8 mouse cellular contexts compared by ENCODE assay signal in genomic region chr1:93753911-93754572, GRCm38 (mm10). TPM values are rescaled to one million over a fixed set of nuclear protein-coding genes. Genes with fewer than 3 reads are reported as not detected.
DNase-seq lines count a peak whose midpoint lies in the region; ATAC-seq and TF ChIP-seq lines count a peak whose summit lies in the region.

No protein-coding gene starts in this region.

- no peaks in the 10 kb centered on the region for H3K27me3 ChIP-seq in forebrain, embryonic 11.5 days (ENCODE audit: control insufficient read depth, insufficient read depth, low read length)
- no peaks in the 10 kb centered on the region for H3K27me3 ChIP-seq in liver, embryonic 14.5 days (ENCODE audit: control insufficient read depth, insufficient read depth, low read length)

- H3K36me3 ChIP-seq in forebrain, embryonic 11.5 days (ENCODE audit: control insufficient read depth, insufficient read depth, low read length): peaks cover 2% of the 10 kb centered on the region; the same call in 1 of the 2 replicates
- H3K36me3 ChIP-seq in liver, embryonic 14.5 days (replicated peaks; ENCODE audit: control insufficient read depth, insufficient read depth, low read depth): peaks cover 6% of the 10 kb centered on the region; the same call in 1 of the 2 replicates

- H3K27ac ChIP-seq in forebrain, embryonic 11.5 days (ENCODE audit: low read depth, low read length): peak overlapping the region; percentile 78
- no peak overlapping the region for H3K27ac ChIP-seq in liver, embryonic 14.5 days

- H3K4me2 ChIP-seq in forebrain, embryonic 11.5 days (ENCODE audit: low read depth, low read length, severe bottlenecking): peak overlapping the region; percentile 92
- peak overlapping the region; percentile 99 for H3K4me2 ChIP-seq in liver, embryonic 14.5 days (ENCODE audit: low read depth)

- H3K4me3 ChIP-seq in forebrain, embryonic 11.5 days (ENCODE audit: low read depth, low read length): peak overlapping the region; percentile 95
- H3K4me3 ChIP-seq in liver, embryonic 14.5 days (ENCODE audit: insufficient read depth in 1 of 2, low read depth in 2 of 2, low read length in 2 of 2): peak overlapping the region; percentile 71 to 90

- under 1% methylated on average over 57 of the region's 59 CpGs for whole genome bisulfite sequencing in forebrain, embryonic 11.5 days
- under 1% methylated on average over 59 of the region's 59 CpGs for WGBS in liver, embryonic 14.5 days (ENCODE audit: insufficient replicate concordance)

- no peak for TF ChIP-seq EP300 in liver, embryonic 14.5 days (IDR thresholded peaks at IDR 0.05; ENCODE audit: low read depth)

- no peaks in the 10 kb centered on the region for H3K9me3 ChIP-seq in forebrain, embryonic 11.5 days (ENCODE audit: control insufficient read depth, low read length)
- H3K9me3 ChIP-seq in liver, embryonic 14.5 days (ENCODE audit: control insufficient read depth, low read length): no peaks in the 10 kb centered on the region

- no peak for TF ChIP-seq CTCF in liver, embryonic 14.5 days (IDR thresholded peaks at IDR 0.05; ENCODE audit: low read depth)

- ATAC-seq in forebrain, embryonic 11.5 days (replicated peaks; ENCODE audit: low FRiP score): peak; percentile 64
- ATAC-seq in inflammation-experienced regulatory T-cells, adult 6 months: peak; percentile 37
- ATAC-seq in liver, embryonic 14.5 days (ENCODE audit: insufficient read depth): peak; percentile 38

- peaks cover 7% of the 10 kb centered on the region; the same call in 1 of the 2 replicates for H3K4me1 ChIP-seq in forebrain, embryonic 11.5 days (replicated peaks; ENCODE audit: control insufficient read depth, insufficient read depth, low read length)
- peaks cover 23 to 26% of the 10 kb centered on the region in 2 experiments for H3K4me1 ChIP-seq in liver, embryonic 14.5 days (replicated peaks; ENCODE audit: control insufficient read depth in 2 of 2, insufficient read depth in 2 of 2, low read length in 1 of 2)

- H3K9ac ChIP-seq in forebrain, embryonic 11.5 days (ENCODE audit: low read length): peak overlapping the region; percentile 87
- H3K9ac ChIP-seq in liver, embryonic 14.5 days (replicated peaks): peak overlapping the region; percentile 85

- DNase-seq in right cerebral cortex, postnatal 14 days: peak; percentile 41
- DNase-seq in right cerebral cortex, postnatal 25 days: no peak
- DNase-seq in ZHBTc4 (ENCODE audit: low read depth, low spot score): peak; percentile 69
- DNase-seq in forebrain, embryonic 11.5 days (ENCODE audit: low spot score): peak; percentile 80
- DNase-seq in liver, embryonic 14.5 days (ENCODE audit: low read depth in 3 of 3, low spot score in 3 of 3): no peak
- DNase-seq in neural tube, embryonic 10.5 days (ENCODE audit: extremely low spot score, low spot score): peak; percentile 77
- no peak for DNase-seq in ovary, postnatal 10 days (ENCODE audit: low spot score)

RNA-seq across cellular contexts. Expression of gene Thap4, which starts 0.6 kb away (rescaled TPM):
- 36.5 and 37.1 TPM in 2 replicates for polyA plus RNA-seq in forebrain, embryonic 11.5 days (2014; fragmentation: Nextera tagmentation; extraction: Ambion mirVana)
- 10 to 100 TPM; 13.8 to 21.0 (median 19.3) TPM for polyA plus RNA-seq in inflammation-experienced regulatory T-cells, adult 6 months (2017; shearing (Covaris generic))
- 8.5 and 10.5 TPM in 2 replicates for polyA plus RNA-seq in liver, embryonic 14.5 days (2012; rRNA removed)
- 11.5 and 11.7 TPM in 2 replicates for polyA plus RNA-seq in liver, embryonic 14.5 days (2014; fragmentation: Nextera tagmentation; extraction: Ambion mirVana)

RNA-seq across cellular contexts. Expression of gene Atg4b, which starts 2.7 kb away (rescaled TPM):
- polyA plus RNA-seq in forebrain, embryonic 11.5 days (2014; fragmentation: Nextera tagmentation; extraction: Ambion mirVana): 89.9 and 93.3 TPM in 2 replicates
- 10 to 100 TPM; 57.6 to 85.3 (median 63.8) TPM for polyA plus RNA-seq in inflammation-experienced regulatory T-cells, adult 6 months (2017; shearing (Covaris generic))
- 18.6 and 22.6 TPM in 2 replicates for polyA plus RNA-seq in liver, embryonic 14.5 days (2012; rRNA removed)
- 64.3 and 68.2 TPM in 2 replicates for polyA plus RNA-seq in liver, embryonic 14.5 days (2014; fragmentation: Nextera tagmentation; extraction: Ambion mirVana)

RNA-seq across cellular contexts. Expression of gene Dtymk, which starts 47.7 kb away (rescaled TPM):
- polyA plus RNA-seq in forebrain, embryonic 11.5 days (2014; fragmentation: Nextera tagmentation; extraction: Ambion mirVana): 267 and 282 TPM in 2 replicates
- 100 to 1,000 TPM; 113 to 143 (median 119) TPM for polyA plus RNA-seq in inflammation-experienced regulatory T-cells, adult 6 months (2017; shearing (Covaris generic))
- polyA plus RNA-seq in liver, embryonic 14.5 days (2012; rRNA removed): 99.0 and 128 TPM in 2 replicates
- 148 and 150 TPM in 2 replicates for polyA plus RNA-seq in liver, embryonic 14.5 days (2014; fragmentation: Nextera tagmentation; extraction: Ambion mirVana)

RNA-seq across cellular contexts. Expression of gene Ing5, which starts 49.7 kb away (rescaled TPM):
- 22.9 and 24.9 TPM in 2 replicates for polyA plus RNA-seq in forebrain, embryonic 11.5 days (2014; fragmentation: Nextera tagmentation; extraction: Ambion mirVana)
- 10 to 100 TPM; 20.3 to 26.9 (median 22.1) TPM for polyA plus RNA-seq in inflammation-experienced regulatory T-cells, adult 6 months (2017; shearing (Covaris generic))
- polyA plus RNA-seq in liver, embryonic 14.5 days (2012; rRNA removed): 5.3 and 6.9 TPM in 2 replicates
- polyA plus RNA-seq in liver, embryonic 14.5 days (2014; fragmentation: Nextera tagmentation; extraction: Ambion mirVana): 7.6 and 9.6 TPM in 2 replicates

Comparison
In these comparisons a context has a peak if more than half of its experiments do, and no peak if none do; other contexts are left out.
1. DNase-seq: peak in right cerebral cortex, postnatal 14 days (single experiment), ZHBTc4 (single experiment), forebrain, embryonic 11.5 days (single experiment) and neural tube, embryonic 10.5 days (single experiment); none in right cerebral cortex, postnatal 25 days (single experiment), liver, embryonic 14.5 days (0 of 3) and ovary, postnatal 10 days (single experiment).
2. Peak in every context shown above with its lines, with median percentiles within 50 percentile points of each other: ATAC-seq.